Mouse (Mus musculus) lung, postnatal 0 days (tissue): ENCODE results near the gene Ctsll3.

ENCODE experiments used
- CTCF ChIP-seq: IDR thresholded peaks from 2 replicates; pipeline ENCODE4 v1.5.1; 2016; ENCODE audit warnings: antibody characterized with exemption, mild to moderate bottlenecking
- EP300 ChIP-seq: IDR thresholded peaks from 2 replicates; pipeline ENCODE4 v1.6.1; 2016; ENCODE audit warnings: antibody characterized with exemption, mild to moderate bottlenecking, control low read depth

- TF ChIP-seq CTCF (no peak), EP300 (no peak)
Observed at GRCm38 (mm10) chr13:60760392-60760791, 42.3 kb downstream of the Ctsll3 start.
